Mouse (Mus musculus): ENCODE measurements at regions not wholly inside any gene's neighbourhood (a gene's known extent, or its start where the extent isn't known, plus 50 kb on each side); places are given as distances from the start of the nearest gene placed in this dataset.

- Histone ChIP-seq H3K36me3 (replicated peaks in 1 of 2; ENCODE audit: control insufficient read depth in 1 of 2, insufficient read depth in 1 of 2, low read length in 1 of 2) (no peaks in the 10 kb centered on the region), H3K9ac (ENCODE audit: insufficient read depth, low read depth) (no peak overlapping the region), H3K4me3 (replicated peaks in 1 of 3; ENCODE audit: low read depth in 2 of 3, low read length in 2 of 3, poor library complexity in 1 of 3) (no peak overlapping the region), H3K27ac (ENCODE audit: insufficient read depth, low read depth) (no peak overlapping the region), H3K27me3 (replicated peaks) (no peaks in the 10 kb centered on the region), H3K9me3 (replicated peaks; ENCODE audit: low read length) (no peaks in the 10 kb centered on the region), H3K4me1 (ENCODE audit: control insufficient read depth in 1 of 2, insufficient read depth in 2 of 2) (peaks cover 2 to 9% of the 10 kb centered on the region in 2 experiments; a peak in 2 of 4 replicates), H3K79me2 (replicated peaks; ENCODE audit: control insufficient read depth, extremely low read depth, insufficient read depth, poor library complexity, severe bottlenecking) (no peaks in the 10 kb centered on the region), H3K4me2 (ENCODE audit: insufficient read depth, low read depth, poor library complexity, severe bottlenecking) (no peak overlapping the region)
- in situ Hi-C loops (cut with MboI; ENCODE audit: low pct_ligation_motif_present, low pct_unique_long_range_greater_than_20kb, low sequenced_read_pairs), result no loop called here
- TF ChIP-seq ZC3H11A (IDR thresholded peaks at IDR 0.05; ENCODE audit: low read depth, low read length) (no peak), MEF2A (IDR thresholded peaks at IDR 0.05; ENCODE audit: borderline replicate concordance, low read depth, low read length) (no peak), ELF1 (IDR thresholded peaks at IDR 0.05; ENCODE audit: low read depth, low read length) (no peak), POLR2A (IDR thresholded peaks at IDR 0.05; ENCODE audit: low read depth, low read length) (no peak)
- no peak for DNase-seq (ENCODE audit: extremely low read depth)
- dilution Hi-C loops (cut with MboI; ENCODE audit: extremely low pct_ligation_motif_present, extremely low pct_unique_long_range_greater_than_20kb, low sequenced_read_pairs), result no loop called here
Observed at GRCm38 (mm10) chr6:4432192-4432591, 72.4 kb upstream of the Col1a2 start.

- no peak overlapping the region for H3K4me3 ChIP-seq (replicated peaks in 1 of 3; ENCODE audit: low read depth in 2 of 3, low read length in 2 of 3, poor library complexity in 1 of 3)
- no peaks in the 10 kb centered on the region for H3K36me3 ChIP-seq (replicated peaks in 1 of 2; ENCODE audit: control insufficient read depth in 1 of 2, insufficient read depth in 1 of 2, low read length in 1 of 2)
- DNase-seq (ENCODE audit: extremely low read depth), result no peak
- H3K9ac ChIP-seq (ENCODE audit: insufficient read depth, low read depth), result no peak overlapping the region
- H3K4me1 ChIP-seq (ENCODE audit: control insufficient read depth in 1 of 2, insufficient read depth in 2 of 2), result no peaks in the 10 kb centered on the region
- in situ Hi-C loops (cut with MboI; ENCODE audit: low pct_ligation_motif_present, low pct_unique_long_range_greater_than_20kb, low sequenced_read_pairs), result no loop called here
- no peak overlapping the region for H3K4me2 ChIP-seq (ENCODE audit: insufficient read depth, low read depth, poor library complexity, severe bottlenecking)
- no peaks in the 10 kb centered on the region for H3K79me2 ChIP-seq (replicated peaks; ENCODE audit: control insufficient read depth, extremely low read depth, insufficient read depth, poor library complexity, severe bottlenecking)
- no peak for TF ChIP-seq ZNF384 (IDR thresholded peaks at IDR 0.05; ENCODE audit: low read depth, low read length)
- TF ChIP-seq CTCF (conservative IDR thresholded peaks at IDR 0.05 in 1 of 2, IDR thresholded peaks at IDR 0.05 in 1 of 2; ENCODE audit: low read depth in 2 of 2, low read length in 2 of 2), result no peak
- TF ChIP-seq POLR2A (IDR thresholded peaks at IDR 0.05; ENCODE audit: low read depth, low read length), result no peak
- TF ChIP-seq NELFE (IDR thresholded peaks at IDR 0.05; ENCODE audit: low read depth, low read length), result no peak
- TF ChIP-seq MEF2A (IDR thresholded peaks at IDR 0.05; ENCODE audit: borderline replicate concordance, low read depth, low read length), result no peak
- no peak for TF ChIP-seq MXI1 (IDR thresholded peaks at IDR 0.05; ENCODE audit: low read depth, low read length)
- TF ChIP-seq EP300 (IDR thresholded peaks at IDR 0.05; ENCODE audit: low read length), result no peak
- TF ChIP-seq POLR2AphosphoS2 (IDR thresholded peaks at IDR 0.05; ENCODE audit: low read depth, low read length), result no peak
- no peak for TF ChIP-seq MYC (IDR thresholded peaks at IDR 0.05; ENCODE audit: low read depth, low read length)
- dilution Hi-C loops (cut with MboI; ENCODE audit: extremely low pct_ligation_motif_present, extremely low pct_unique_long_range_greater_than_20kb, low sequenced_read_pairs), result no loop called here
- no peak overlapping the region for H3K27ac ChIP-seq (ENCODE audit: insufficient read depth, low read depth)
- H3K27me3 ChIP-seq (replicated peaks), result no peaks in the 10 kb centered on the region
- no peaks in the 10 kb centered on the region for H3K9me3 ChIP-seq (replicated peaks; ENCODE audit: low read length)
Observed at GRCm38 (mm10) chr6:4436439-4436838, 68.2 kb upstream of the Col1a2 start.

GRCm38 (mm10) chr6:4436874-4437273, 67.7 kb upstream of the Col1a2 start:
- in situ Hi-C loops (cut with MboI; ENCODE audit: low pct_ligation_motif_present, low pct_unique_long_range_greater_than_20kb, low sequenced_read_pairs), result no loop called here
- no peak overlapping the region for H3K9ac ChIP-seq (ENCODE audit: insufficient read depth, low read depth)

More at GRCm38 (mm10) chr6:4436874-4437273, 67.7 kb upstream of the Col1a2 start:
- Histone ChIP-seq H3K36me3 (replicated peaks in 1 of 2; ENCODE audit: control insufficient read depth in 1 of 2, insufficient read depth in 1 of 2, low read length in 1 of 2) (no peaks in the 10 kb centered on the region), H3K4me3 (replicated peaks in 1 of 3; ENCODE audit: low read depth in 2 of 3, low read length in 2 of 3, poor library complexity in 1 of 3) (no peak overlapping the region), H3K27ac (ENCODE audit: insufficient read depth, low read depth) (no peak overlapping the region), H3K4me1 (ENCODE audit: control insufficient read depth in 1 of 2, insufficient read depth in 2 of 2) (no peaks in the 10 kb centered on the region), H3K79me2 (replicated peaks; ENCODE audit: control insufficient read depth, extremely low read depth, insufficient read depth, poor library complexity, severe bottlenecking) (no peaks in the 10 kb centered on the region), H3K4me2 (ENCODE audit: insufficient read depth, low read depth, poor library complexity, severe bottlenecking) (no peak overlapping the region), H3K27me3 (replicated peaks) (no peaks in the 10 kb centered on the region), H3K9me3 (replicated peaks; ENCODE audit: low read length) (no peaks in the 10 kb centered on the region)
- no peak for TF ChIP-seq MAX (IDR thresholded peaks at IDR 0.05; ENCODE audit: low read length)
- no peak for TF ChIP-seq E2F4 (IDR thresholded peaks at IDR 0.05; ENCODE audit: insufficient replicate concordance, low read depth, low read length)
- no peak for TF ChIP-seq MYC (IDR thresholded peaks at IDR 0.05; ENCODE audit: low read depth, low read length)
- TF ChIP-seq IRF4 (IDR thresholded peaks at IDR 0.05; ENCODE audit: low read depth, low read length), result no peak
- no peak for TF ChIP-seq JUND (conservative IDR thresholded peaks at IDR 0.05; ENCODE audit: low read depth, low read length)
- no peak for TF ChIP-seq ZMIZ1 (IDR thresholded peaks at IDR 0.05; ENCODE audit: low read depth, low read length)
- no peak for TF ChIP-seq USF1 (IDR thresholded peaks at IDR 0.05; ENCODE audit: low read depth, low read length)
- no peak for TF ChIP-seq RAD21 (IDR thresholded peaks at IDR 0.05; ENCODE audit: low read depth, low read length)
- dilution Hi-C loops (cut with MboI; ENCODE audit: extremely low pct_ligation_motif_present, extremely low pct_unique_long_range_greater_than_20kb, low sequenced_read_pairs), result no loop called here
- DNase-seq (ENCODE audit: extremely low read depth), result no peak

Data from CH12.LX (cell line).